Mouse (Mus musculus): ENCODE measurements at regions not wholly inside any gene's neighbourhood (a gene's known extent, or its start where the extent isn't known, plus 50 kb on each side); places are given as distances from the start of the nearest gene placed in this dataset.

GRCm38 (mm10) chr9:120764663-120765062, 164.4 kb upstream of the Ctnnb1 start:
- TF ChIP-seq MYB (IDR thresholded peaks at IDR 0.05; ENCODE audit: low read depth, low read length) (no peak), ZMIZ1 (IDR thresholded peaks at IDR 0.05; ENCODE audit: low read depth, low read length) (no peak), ZC3H11A (IDR thresholded peaks at IDR 0.05; ENCODE audit: low read depth, low read length) (no peak), MXI1 (IDR thresholded peaks at IDR 0.05; ENCODE audit: low read depth, low read length) (no peak), KAT2A (conservative IDR thresholded peaks at IDR 0.05; ENCODE audit: low read depth, low read length) (no peak), HCFC1 (IDR thresholded peaks at IDR 0.05; ENCODE audit: low read depth, low read length) (no peak), NRF1 (IDR thresholded peaks at IDR 0.05; ENCODE audit: insufficient read depth, low read depth, low read length, poor library complexity, severe bottlenecking) (no peak), ETS1 (IDR thresholded peaks at IDR 0.05; ENCODE audit: low read depth, low read length) (no peak), E2F4 (IDR thresholded peaks at IDR 0.05; ENCODE audit: borderline replicate concordance, low read depth, low read length) (no peak), USF1 (IDR thresholded peaks at IDR 0.05; ENCODE audit: low read depth, low read length) (no peak), EP300 (IDR thresholded peaks at IDR 0.05; ENCODE audit: low read depth in 1 of 2, low read length in 2 of 2) (no peak), RCOR1 (IDR thresholded peaks at IDR 0.05; ENCODE audit: low read depth, low read length) (no peak), UBTF (IDR thresholded peaks at IDR 0.05; ENCODE audit: borderline replicate concordance, insufficient read depth, low read depth, low read length) (no peak), POLR2AphosphoS5 (IDR thresholded peaks at IDR 0.05; ENCODE audit: borderline replicate concordance, low read depth, low read length) (no peak), SIN3A (IDR thresholded peaks at IDR 0.05; ENCODE audit: low read length) (no peak), MYC (IDR thresholded peaks at IDR 0.05; ENCODE audit: low read depth, low read length) (no peak), USF2 (IDR thresholded peaks at IDR 0.05; ENCODE audit: borderline replicate concordance in 1 of 2, insufficient read depth in 1 of 2, low read depth in 1 of 2, low read length in 2 of 2) (no peak), RAD21 (IDR thresholded peaks at IDR 0.05; ENCODE audit: low read depth, low read length) (no peak), GATA1 (IDR thresholded peaks at IDR 0.05; ENCODE audit: low read depth, low read length) (no peak), CTCF (IDR thresholded peaks at IDR 0.05 in 2 of 3, conservative IDR thresholded peaks at IDR 0.05 in 1 of 3; ENCODE audit: control insufficient read depth in 1 of 3, insufficient read depth in 1 of 3, low read depth in 2 of 3, low read length in 3 of 3, poor library complexity in 1 of 3, severe bottlenecking in 1 of 3) (no peak)

DNA sequence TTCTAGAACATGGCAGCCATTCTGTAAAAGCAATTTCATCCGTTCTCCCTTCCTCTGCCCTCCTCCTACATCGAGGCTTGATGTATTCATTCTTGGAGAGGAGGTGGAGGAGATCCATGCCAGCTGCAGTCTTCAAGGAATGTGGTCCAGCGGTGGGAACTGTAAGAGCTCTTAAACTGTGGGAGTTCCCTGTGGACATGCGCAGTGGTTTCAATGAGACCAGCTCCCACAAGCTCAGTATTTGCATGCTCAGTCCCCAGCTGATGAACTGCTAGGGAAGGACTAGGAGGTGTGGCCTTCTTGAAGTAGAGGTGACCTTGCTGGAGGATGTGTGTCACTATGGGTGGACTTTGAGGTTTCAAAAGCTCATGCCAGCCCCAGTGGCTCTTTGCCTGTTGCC, 163.7 kb upstream of the Ctnnb1 start:
- Histone ChIP-seq H3K27ac (ENCODE audit: control insufficient read depth, low read depth, low read length) (no peak overlapping the region), H3K36me3 (ENCODE audit: control insufficient read depth in 1 of 2, insufficient read depth in 2 of 2, low read length in 2 of 2) (no peaks in the 10 kb centered on the region; a peak in 1 of 4 replicates), H3K27me3 (ENCODE audit: control insufficient read depth in 1 of 2, insufficient read depth in 2 of 2, low read length in 2 of 2) (no peaks in the 10 kb centered on the region), H3K4me1 (ENCODE audit: control insufficient read depth in 1 of 2, insufficient read depth in 2 of 2, low read length in 2 of 2) (no peaks in the 10 kb centered on the region), H3K79me2 (ENCODE audit: control insufficient read depth, insufficient read depth, low read length, poor library complexity) (no peaks in the 10 kb centered on the region), H3K9ac (ENCODE audit: control insufficient read depth, low read depth, low read length, poor library complexity, severe bottlenecking) (no peak overlapping the region), H3K4me3 (ENCODE audit: control insufficient read depth in 1 of 2, insufficient read depth in 1 of 2, low read depth in 2 of 2, low read length in 2 of 2) (no peak overlapping the region), H3K9me3 (replicated peaks; ENCODE audit: insufficient read depth, low read length) (no peaks in the 10 kb centered on the region)
- DNase-seq (ENCODE audit: low read depth, low spot score) = no peak
- TF ChIP-seq TCF12 (IDR thresholded peaks at IDR 0.05; ENCODE audit: low read depth, low read length) (no peak), BHLHE40 (IDR thresholded peaks at IDR 0.05; ENCODE audit: borderline replicate concordance, low read depth, low read length) (no peak), ZNF384 (IDR thresholded peaks at IDR 0.05; ENCODE audit: low read depth, low read length) (no peak), E2F4 (IDR thresholded peaks at IDR 0.05; ENCODE audit: borderline replicate concordance, low read depth, low read length) (no peak), MYB (IDR thresholded peaks at IDR 0.05; ENCODE audit: low read depth, low read length) (no peak), MAZ (IDR thresholded peaks at IDR 0.05; ENCODE audit: low read depth, low read length) (no peak), USF2 (IDR thresholded peaks at IDR 0.05; ENCODE audit: borderline replicate concordance in 1 of 2, insufficient read depth in 1 of 2, low read depth in 1 of 2, low read length in 2 of 2) (no peak), SIN3A (IDR thresholded peaks at IDR 0.05; ENCODE audit: low read length) (no peak), RCOR1 (IDR thresholded peaks at IDR 0.05; ENCODE audit: low read depth, low read length) (no peak), UBTF (IDR thresholded peaks at IDR 0.05; ENCODE audit: borderline replicate concordance, insufficient read depth, low read depth, low read length) (no peak), SMC3 (IDR thresholded peaks at IDR 0.05; ENCODE audit: low read depth, low read length) (no peak), ZMIZ1 (IDR thresholded peaks at IDR 0.05; ENCODE audit: low read depth, low read length) (no peak)

More at GRCm38 (mm10) chr9:120764663-120765062, 164.4 kb upstream of the Ctnnb1 start:
- DNase-seq (ENCODE audit: low read depth, low spot score) = no peak
- no peaks in the 10 kb centered on the region; a peak in 1 of 4 replicates for H3K36me3 ChIP-seq (ENCODE audit: control insufficient read depth in 1 of 2, insufficient read depth in 2 of 2, low read length in 2 of 2)
- no peak overlapping the region for H3K4me3 ChIP-seq (ENCODE audit: control insufficient read depth in 1 of 2, insufficient read depth in 1 of 2, low read depth in 2 of 2, low read length in 2 of 2)
- no peaks in the 10 kb centered on the region for H3K27me3 ChIP-seq (ENCODE audit: control insufficient read depth in 1 of 2, insufficient read depth in 2 of 2, low read length in 2 of 2)
- no peak overlapping the region for H3K9ac ChIP-seq (ENCODE audit: control insufficient read depth, low read depth, low read length, poor library complexity, severe bottlenecking)
- H3K4me1 ChIP-seq (ENCODE audit: control insufficient read depth in 1 of 2, insufficient read depth in 2 of 2, low read length in 2 of 2) = peaks cover 2 to 4% of the 10 kb centered on the region in 2 experiments; a peak in 1 of 4 replicates
- H3K27ac ChIP-seq (ENCODE audit: control insufficient read depth, low read depth, low read length) = no peak overlapping the region
- H3K9me3 ChIP-seq (replicated peaks; ENCODE audit: insufficient read depth, low read length) = no peaks in the 10 kb centered on the region
- no peaks in the 10 kb centered on the region for H3K79me2 ChIP-seq (ENCODE audit: control insufficient read depth, insufficient read depth, low read length, poor library complexity)
